Mouse (Mus musculus): Measurements from ENCODE around the gene Dlg5. TPM values are rescaled to one million over a fixed set of nuclear protein-coding genes. Genes with fewer than 3 reads are reported as not detected.
A peak's percentile ranks its signal among the peaks of the same experiment; 100 is the strongest.

Dlg5 gene
- polyA plus RNA-seq, 1 experiment = 32.4 TPM

GRCm38 (mm10) chr14:24249926-24250325 lies 4.2 kb upstream of the Dlg5 start:
- Histone ChIP-seq H3K27ac (ENCODE audit: insufficient read depth, low read length) (no peak overlapping the region), H3K4me1 (ENCODE audit: control insufficient read depth, insufficient read depth, low read length) (no peaks in the 10 kb centered on the region), H3K4me3 (replicated peaks; ENCODE audit: insufficient read depth, low read depth, low read length) (no peak overlapping the region), H3K27me3 (ENCODE audit: control insufficient read depth, insufficient read depth, low read length) (no peaks in the 10 kb centered on the region)
- DNase-seq = no peak
- 84% methylated on average over 2 of the region's 2 CpGs for WGBS
- TF ChIP-seq CTCF (IDR thresholded peaks at IDR 0.05; ENCODE audit: borderline replicate concordance, insufficient read depth, low read depth, low read length) (no peak), POLR2A (IDR thresholded peaks at IDR 0.05; ENCODE audit: borderline replicate concordance, insufficient read depth, low read length) (no peak)

GRCm38 (mm10) chr14:24244330-24245176 lies 1.2 kb downstream of the Dlg5 start:
- no peaks in the 10 kb centered on the region for H3K27me3 ChIP-seq (ENCODE audit: control insufficient read depth, insufficient read depth, low read length)
- peak overlapping the region; percentile 76 for H3K4me3 ChIP-seq (replicated peaks; ENCODE audit: insufficient read depth, low read depth, low read length)
- no peak for TF ChIP-seq POLR2A (IDR thresholded peaks at IDR 0.05; ENCODE audit: borderline replicate concordance, insufficient read depth, low read length)
- peak overlapping the region; percentile 14; the same call in 1 of the 2 replicates for H3K27ac ChIP-seq (ENCODE audit: insufficient read depth, low read length)
- peak; percentile 20 to 40 for DNase-seq
- H3K4me1 ChIP-seq (ENCODE audit: control insufficient read depth, insufficient read depth, low read length) = peaks cover 4% of the 10 kb centered on the region
- 2% methylated on average over 40 of the region's 40 CpGs for WGBS

GRCm38 (mm10) chr14:24242016-24242415 lies 3.7 kb downstream of the Dlg5 start:
- no peak for DNase-seq
- Histone ChIP-seq H3K27me3 (ENCODE audit: control insufficient read depth, insufficient read depth, low read length) (no peaks in the 10 kb centered on the region), H3K27ac (ENCODE audit: insufficient read depth, low read length) (no peak overlapping the region), H3K4me1 (ENCODE audit: control insufficient read depth, insufficient read depth, low read length) (peaks cover 10% of the 10 kb centered on the region), H3K4me3 (replicated peaks; ENCODE audit: insufficient read depth, low read depth, low read length) (no peak overlapping the region)
- TF ChIP-seq POLR2A (IDR thresholded peaks at IDR 0.05; ENCODE audit: borderline replicate concordance, insufficient read depth, low read length) (no peak), CTCF (IDR thresholded peaks at IDR 0.05; ENCODE audit: borderline replicate concordance, insufficient read depth, low read depth, low read length) (no peak)
- 87% methylated on average over 2 of the region's 2 CpGs for WGBS

- no peak for DNase-seq
- Histone ChIP-seq H3K27ac (ENCODE audit: insufficient read depth, low read length) (no peak overlapping the region), H3K4me3 (replicated peaks; ENCODE audit: insufficient read depth, low read depth, low read length) (no peak overlapping the region), H3K4me1 (ENCODE audit: control insufficient read depth, insufficient read depth, low read length) (peaks cover 10% of the 10 kb centered on the region), H3K27me3 (ENCODE audit: control insufficient read depth, insufficient read depth, low read length) (no peaks in the 10 kb centered on the region)
- WGBS = 85% methylated on average over 6 of the region's 6 CpGs
- TF ChIP-seq CTCF (IDR thresholded peaks at IDR 0.05; ENCODE audit: borderline replicate concordance, insufficient read depth, low read depth, low read length) (no peak), POLR2A (IDR thresholded peaks at IDR 0.05; ENCODE audit: borderline replicate concordance, insufficient read depth, low read length) (no peak)
Observed at GRCm38 (mm10) chr14:24240831-24241230, 4.9 kb downstream of the Dlg5 start.

- WGBS = 79% methylated on average over 11 of the region's 11 CpGs
- H3K27me3 ChIP-seq (ENCODE audit: control insufficient read depth, insufficient read depth, low read length) = no peaks in the 10 kb centered on the region
- no peak overlapping the region for H3K27ac ChIP-seq (ENCODE audit: insufficient read depth, low read length)
- DNase-seq = peak in 1 of 2 experiments; percentile 18
- peaks cover 10% of the 10 kb centered on the region for H3K4me1 ChIP-seq (ENCODE audit: control insufficient read depth, insufficient read depth, low read length)
- TF ChIP-seq CTCF (IDR thresholded peaks at IDR 0.05; ENCODE audit: borderline replicate concordance, insufficient read depth, low read depth, low read length) (peak; percentile 30; the same call in 1 of the 2 replicates), POLR2A (IDR thresholded peaks at IDR 0.05; ENCODE audit: borderline replicate concordance, insufficient read depth, low read length) (no peak)
- no peak overlapping the region for H3K4me3 ChIP-seq (replicated peaks; ENCODE audit: insufficient read depth, low read depth, low read length)
Observed at GRCm38 (mm10) chr14:24239651-24240050, 6.1 kb downstream of the Dlg5 start.

- Histone ChIP-seq H3K4me3 (replicated peaks; ENCODE audit: insufficient read depth, low read depth, low read length) (no peak overlapping the region), H3K4me1 (ENCODE audit: control insufficient read depth, insufficient read depth, low read length) (peaks cover 14% of the 10 kb centered on the region), H3K27ac (ENCODE audit: insufficient read depth, low read length) (no peak overlapping the region), H3K27me3 (ENCODE audit: control insufficient read depth, insufficient read depth, low read length) (no peaks in the 10 kb centered on the region)
- DNase-seq = no peak
- 95% methylated on average over 3 of the region's 3 CpGs for WGBS
- TF ChIP-seq POLR2A (IDR thresholded peaks at IDR 0.05; ENCODE audit: borderline replicate concordance, insufficient read depth, low read length) (no peak), CTCF (IDR thresholded peaks at IDR 0.05; ENCODE audit: borderline replicate concordance, insufficient read depth, low read depth, low read length) (no peak)
Observed at GRCm38 (mm10) chr14:24235954-24236353, 9.8 kb downstream of the Dlg5 start.

GRCm38 (mm10) chr14:24234411-24234810 lies 11.3 kb downstream of the Dlg5 start:
- DNase-seq = no peak
- no peak for TF ChIP-seq CTCF (IDR thresholded peaks at IDR 0.05; ENCODE audit: borderline replicate concordance, insufficient read depth, low read depth, low read length)
- no peak for TF ChIP-seq POLR2A (IDR thresholded peaks at IDR 0.05; ENCODE audit: borderline replicate concordance, insufficient read depth, low read length)
- WGBS = 57% methylated on average over 2 of the region's 2 CpGs
- H3K27me3 ChIP-seq (ENCODE audit: control insufficient read depth, insufficient read depth, low read length) = no peaks in the 10 kb centered on the region
- no peak overlapping the region for H3K27ac ChIP-seq (ENCODE audit: insufficient read depth, low read length)
- H3K4me1 ChIP-seq (ENCODE audit: control insufficient read depth, insufficient read depth, low read length) = peaks cover 10% of the 10 kb centered on the region; the same call in 1 of the 2 replicates
- H3K4me3 ChIP-seq (replicated peaks; ENCODE audit: insufficient read depth, low read depth, low read length) = no peak overlapping the region

Data from cerebellum, adult 2 months (tissue).